Mouse (Mus musculus) ovary, adult 2 months (tissue): Measurements from ENCODE around the gene Zdhhc15. TPM values are rescaled to one million over a fixed set of nuclear protein-coding genes. Genes with fewer than 3 reads are reported as not detected.

Source experiments
- polyA plus RNA-seq: library from polyadenylated mRNA; depleted of rRNA; stranded (reverse); fragments of >200 nt; gene quantifications from 2 replicates; pipeline ENCODE4 v1.2.3, GENCODE M21; 2012; rRNA removed

Zdhhc15 gene
- polyA plus RNA-seq, result 0.77 and 1.0 TPM in 2 replicates

GRCm38 (mm10) chrX:104670757-104671549 is at the start of gene Zdhhc15:
TSS of gene Zdhhc15 (minus strand) at chrX:104671064.

Other genes with a start within 250 kb of the Zdhhc15 start
- 3.1 and 4.4 TPM in 2 replicates for gene Uprt, start 188.2 kb downstream of the Zdhhc15 start, polyA plus RNA-seq
- gene Magee2, start 186.2 kb upstream of the Zdhhc15 start, polyA plus RNA-seq, result 0.35 and 0.44 TPM in 2 replicates